Mouse (Mus musculus) urinary bladder, adult 2 months (tissue): Measurements from ENCODE around the gene Mdm2. TPM values are rescaled to one million over a fixed set of nuclear protein-coding genes. Genes with fewer than 3 reads are reported as not detected.
"Not testable (repeated sequence)": the region's sequence is repeated elsewhere in the genome, so short reads cannot be mapped to it uniquely, and the experiment has no call there.

Experiments
- DNase-seq: peaks from one replicate; pipeline ENCODE4 v3.0.0; 2022; ENCODE audit warnings: low spot score
- polyA plus RNA-seq: library from polyadenylated mRNA; depleted of rRNA; stranded (reverse); fragments of >200 nt; gene quantifications from 2 replicates; pipeline ENCODE4 v1.2.3, GENCODE M21; 2012

Gene Mdm2
- polyA plus RNA-seq, 1 experiment = 70.2 TPM

DNA sequence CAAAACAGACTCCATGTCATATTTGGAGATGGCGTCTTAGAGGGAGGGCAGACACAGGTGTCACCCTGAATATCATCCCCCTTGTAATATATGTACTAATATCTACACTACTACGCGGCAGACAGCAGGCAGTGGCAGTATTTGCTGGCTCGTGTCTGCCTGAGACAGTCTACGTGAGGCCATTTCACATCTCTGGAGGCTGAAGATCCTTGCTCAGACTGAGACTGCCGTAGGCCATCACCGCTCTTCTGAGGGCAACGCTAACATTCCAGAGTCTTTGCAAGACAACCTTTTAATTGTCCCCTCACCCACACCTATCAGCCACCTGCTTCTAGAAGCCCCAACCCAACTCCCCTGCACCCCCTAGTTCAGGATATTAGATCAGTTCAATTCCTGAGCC, 2.9 kb upstream of the Mdm2 start:
- DNase-seq = no peak

DNA sequence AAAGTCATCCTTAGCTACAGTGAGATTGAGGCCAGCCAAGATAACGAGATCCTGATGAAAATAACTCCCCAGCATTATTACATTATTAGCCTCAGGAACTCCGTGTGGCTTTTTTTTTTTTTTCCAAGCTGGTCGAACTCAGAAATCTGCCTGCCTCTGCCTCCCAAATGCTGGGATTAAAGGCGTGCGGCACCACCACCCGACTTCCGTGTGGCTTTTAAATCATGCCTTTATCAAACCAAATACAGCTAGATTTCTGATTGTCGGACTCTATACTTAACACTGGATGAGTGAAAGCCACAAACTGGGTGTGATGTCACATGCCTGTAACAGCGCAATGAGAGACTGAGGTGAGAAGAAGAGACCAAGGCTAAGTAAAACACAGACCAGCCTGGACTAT, 2.3 kb upstream of the Mdm2 start:
- DNase-seq = no peak

DNA sequence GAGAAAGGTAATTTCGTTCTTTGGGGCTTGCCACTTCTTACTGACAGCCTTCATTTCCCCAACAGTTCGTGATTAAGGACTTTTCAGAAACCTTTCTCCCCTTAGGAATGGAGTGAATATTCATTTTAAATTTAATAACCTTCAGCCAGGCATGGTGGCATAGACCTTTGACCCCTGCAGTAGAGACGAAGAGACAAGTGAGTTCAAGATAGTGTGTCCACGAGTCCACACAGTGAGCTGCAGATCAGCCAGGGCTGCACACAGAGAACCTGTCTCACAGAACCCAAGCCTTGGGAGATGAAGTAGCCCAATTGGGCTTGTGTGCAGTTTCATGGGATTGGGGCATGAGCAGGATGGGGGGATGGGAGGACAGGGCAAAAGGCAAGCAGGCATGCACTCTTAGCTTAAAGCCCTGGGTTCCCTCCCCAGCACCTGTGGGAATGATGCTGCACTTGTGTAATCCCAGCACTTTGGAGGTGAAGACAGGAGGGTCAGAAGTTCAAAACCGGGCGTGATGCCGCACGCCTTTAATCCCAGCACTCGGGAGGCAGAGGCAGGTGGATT, 1.7 kb upstream of the Mdm2 start:
- no peak for DNase-seq

DNA sequence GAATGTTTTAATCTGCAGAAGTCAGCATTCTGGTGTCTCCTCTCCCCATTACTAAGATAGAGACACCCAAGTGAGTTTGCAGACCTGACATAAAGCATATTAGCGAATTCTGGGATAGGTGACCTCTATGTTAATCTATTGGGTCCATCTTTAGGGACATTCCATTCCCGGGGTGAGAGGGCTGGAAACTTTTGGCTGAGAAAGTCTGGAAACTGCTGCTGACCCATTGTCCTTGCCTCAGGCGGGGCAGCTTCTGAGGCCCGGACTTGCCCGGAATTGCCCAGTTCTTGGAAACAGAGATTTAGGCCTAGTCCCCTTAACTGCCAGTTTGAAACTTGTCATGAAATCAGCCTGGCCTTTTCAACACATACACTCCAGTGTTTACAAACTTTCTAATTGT, 850 bp upstream of the Mdm2 start:
- no peak for DNase-seq

DNA sequence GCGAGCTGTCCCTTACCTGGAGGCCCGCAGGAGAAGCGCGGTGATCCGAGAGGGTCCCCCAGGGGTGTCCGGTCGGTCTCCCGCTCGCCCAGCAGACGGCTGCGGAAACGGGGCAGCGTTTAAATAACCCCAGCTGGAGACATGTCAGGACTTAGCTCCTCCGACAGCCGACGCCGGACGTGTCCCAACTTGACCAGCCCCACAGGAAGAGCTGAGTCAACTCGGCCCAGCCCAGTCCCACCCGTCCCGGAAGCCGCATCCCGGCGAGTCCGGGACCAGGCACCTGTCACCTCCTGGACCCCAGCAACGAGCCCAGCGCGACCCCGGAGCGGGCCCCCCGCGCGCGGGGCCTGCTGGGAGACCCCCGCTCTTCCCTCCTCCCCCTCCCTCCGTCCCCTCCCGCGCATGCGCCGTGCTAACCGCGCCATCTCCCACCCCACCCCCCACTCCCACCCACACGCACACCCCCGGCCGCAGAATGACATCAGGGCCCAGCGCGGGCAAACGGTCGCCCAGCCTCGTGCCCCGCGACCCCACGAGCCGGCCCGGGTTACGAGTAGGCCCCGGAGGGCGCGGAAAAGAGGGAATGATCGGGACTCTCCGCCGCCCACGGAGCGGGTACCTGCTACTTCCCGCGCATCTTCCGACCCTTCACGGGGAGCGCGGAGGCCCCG, 491 bp downstream of the Mdm2 start:
- peak; percentile 86 for DNase-seq

DNA sequence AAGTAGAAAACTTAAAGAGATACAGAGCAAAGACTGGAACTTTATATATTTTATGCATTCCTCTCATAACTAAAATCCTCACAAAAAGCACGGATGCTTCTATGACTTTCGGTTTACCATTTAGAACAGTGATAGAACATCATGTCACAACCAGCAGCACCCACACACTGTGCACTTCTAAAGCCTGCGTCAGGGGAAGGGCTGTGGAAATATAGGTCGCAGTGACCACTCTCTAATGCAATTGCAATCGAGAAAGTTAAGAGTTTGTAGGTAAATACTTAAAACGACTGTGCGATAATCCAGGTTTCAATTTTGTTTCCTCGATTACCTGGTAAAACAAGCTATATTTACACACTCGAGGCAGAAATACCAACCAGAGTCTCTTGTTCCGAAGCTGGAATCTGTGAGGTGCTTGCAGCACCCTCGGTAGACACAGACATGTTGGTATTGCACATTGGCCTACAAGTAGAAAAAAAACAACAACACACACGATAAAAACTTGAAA, 1.2 kb downstream of the Mdm2 start:
- DNase-seq = no peak

DNA sequence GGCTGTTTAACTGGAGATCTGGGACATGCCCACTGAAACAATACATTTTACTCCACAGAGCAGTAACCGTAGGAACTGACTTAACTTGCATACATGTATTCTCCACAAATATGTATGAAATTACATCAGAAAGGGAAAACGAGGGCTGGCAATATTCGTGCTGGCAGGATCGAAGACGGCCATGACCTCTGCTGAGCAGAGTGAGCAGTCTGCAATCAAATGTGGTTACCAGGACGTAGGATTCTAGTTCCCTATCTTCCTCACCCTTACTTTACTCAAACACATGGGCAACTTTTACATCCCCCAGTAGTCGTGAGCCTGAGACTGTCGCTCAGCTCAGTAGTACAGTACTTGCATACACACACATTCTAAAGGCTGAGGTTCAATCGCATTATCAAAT, 1.7 kb downstream of the Mdm2 start:
- no peak for DNase-seq

DNA sequence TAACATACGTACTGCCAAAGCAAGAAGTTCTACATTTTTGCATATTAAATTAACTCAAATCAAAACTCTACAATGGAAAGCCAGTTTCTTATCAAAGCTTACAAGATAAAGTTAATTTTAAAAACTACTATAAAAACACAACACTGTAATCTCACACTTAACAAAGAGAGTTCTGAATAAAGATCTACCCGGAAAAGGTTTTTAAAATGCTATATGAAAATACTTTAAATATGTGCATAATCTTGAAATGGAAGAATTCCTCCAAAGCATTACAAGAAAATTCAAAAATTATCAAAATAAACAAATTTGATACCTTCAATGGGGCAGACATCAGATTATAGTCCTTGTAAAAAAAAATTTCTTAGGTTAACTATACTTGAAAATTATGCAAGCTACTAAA, 2.2 kb downstream of the Mdm2 start:
- no peak for DNase-seq

DNA sequence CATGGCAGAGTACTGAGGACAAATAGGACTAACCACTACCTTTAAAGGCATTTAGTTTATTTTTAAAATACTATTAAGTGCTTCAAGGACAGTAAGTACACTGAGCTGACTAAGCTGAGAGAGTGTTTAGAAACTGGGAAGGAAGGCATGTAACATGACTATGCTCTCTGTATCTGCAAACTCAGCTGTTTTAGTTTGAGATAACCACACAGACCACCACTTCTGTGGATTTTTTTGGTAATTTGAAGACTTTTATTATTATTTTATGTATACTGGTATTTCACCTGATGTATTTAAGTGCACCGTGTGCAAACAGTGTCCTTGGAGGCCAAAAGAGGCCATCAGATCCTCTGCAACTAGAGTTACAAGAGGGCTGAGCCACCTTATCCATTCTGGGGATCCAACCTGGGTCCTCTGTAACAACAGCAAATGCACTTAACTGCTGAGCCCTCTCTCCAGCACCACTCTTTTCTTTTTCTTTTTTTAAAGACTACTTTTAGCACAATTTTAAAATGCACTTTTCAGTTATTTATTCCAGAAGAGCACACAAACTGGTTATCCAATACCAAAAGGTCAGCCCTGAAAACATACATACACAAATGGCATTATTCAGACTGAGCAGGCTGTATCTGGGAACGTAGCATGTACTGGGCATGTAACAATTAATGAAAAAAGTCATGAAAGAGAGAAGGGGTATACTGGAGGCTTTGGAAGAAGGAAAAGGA, 3.3 kb downstream of the Mdm2 start:
- no peak for DNase-seq

DNA sequence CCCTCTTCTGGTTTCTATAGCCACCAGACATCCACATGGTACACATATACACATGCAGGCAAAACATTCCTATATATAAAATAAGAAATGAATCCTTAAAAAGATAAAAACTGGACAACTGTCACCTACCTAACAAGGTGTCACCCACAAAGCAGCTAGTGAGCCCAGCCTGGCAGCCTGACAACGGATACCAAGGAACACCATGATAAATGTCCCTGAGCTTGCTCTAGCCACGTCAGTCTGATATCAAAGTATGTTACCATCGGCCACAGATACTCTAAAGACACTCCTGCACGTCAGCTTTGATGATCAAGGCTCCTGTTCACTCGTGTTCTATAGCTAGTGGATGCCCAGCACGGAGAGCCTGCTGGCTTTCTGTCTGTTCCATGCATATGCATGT, 4.1 kb downstream of the Mdm2 start:
- DNase-seq = no peak

DNA sequence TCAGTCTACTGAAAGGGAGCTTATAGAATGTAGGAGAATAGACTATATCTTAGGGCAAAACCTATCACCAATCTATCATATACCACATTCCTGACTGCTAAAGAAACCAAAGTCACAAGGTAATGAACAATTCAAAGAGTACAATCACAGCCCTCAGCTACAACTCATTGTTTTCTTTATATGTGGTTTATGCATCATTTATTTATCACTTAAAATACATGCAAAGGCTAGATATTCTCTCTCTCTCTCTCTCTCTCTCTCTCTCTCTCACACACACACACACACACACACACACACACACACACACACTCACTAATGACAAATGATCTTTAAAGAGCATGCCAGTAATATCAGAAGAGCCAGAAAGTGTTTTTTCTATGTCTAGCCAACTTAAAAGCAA, 4.8 kb downstream of the Mdm2 start:
- DNase-seq = no peak

DNA sequence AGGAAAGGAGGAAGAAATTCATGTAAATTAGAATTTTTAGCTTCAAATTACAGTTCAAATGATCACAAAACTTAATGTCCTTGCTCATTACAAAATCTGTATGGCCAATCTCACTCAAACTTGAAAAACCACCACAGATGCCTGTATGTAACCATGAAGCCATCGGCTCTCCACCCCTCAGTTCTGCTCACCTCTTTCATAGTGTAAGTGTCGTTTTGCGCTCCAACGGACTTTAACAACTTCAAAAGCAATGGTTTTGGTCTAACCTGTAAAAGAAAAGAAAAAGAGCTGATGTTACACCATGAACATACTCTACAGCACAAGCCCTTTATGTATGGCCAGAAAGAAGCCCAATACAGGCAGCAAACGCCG, 5.6 kb downstream of the Mdm2 start:
- no peak for DNase-seq

DNA sequence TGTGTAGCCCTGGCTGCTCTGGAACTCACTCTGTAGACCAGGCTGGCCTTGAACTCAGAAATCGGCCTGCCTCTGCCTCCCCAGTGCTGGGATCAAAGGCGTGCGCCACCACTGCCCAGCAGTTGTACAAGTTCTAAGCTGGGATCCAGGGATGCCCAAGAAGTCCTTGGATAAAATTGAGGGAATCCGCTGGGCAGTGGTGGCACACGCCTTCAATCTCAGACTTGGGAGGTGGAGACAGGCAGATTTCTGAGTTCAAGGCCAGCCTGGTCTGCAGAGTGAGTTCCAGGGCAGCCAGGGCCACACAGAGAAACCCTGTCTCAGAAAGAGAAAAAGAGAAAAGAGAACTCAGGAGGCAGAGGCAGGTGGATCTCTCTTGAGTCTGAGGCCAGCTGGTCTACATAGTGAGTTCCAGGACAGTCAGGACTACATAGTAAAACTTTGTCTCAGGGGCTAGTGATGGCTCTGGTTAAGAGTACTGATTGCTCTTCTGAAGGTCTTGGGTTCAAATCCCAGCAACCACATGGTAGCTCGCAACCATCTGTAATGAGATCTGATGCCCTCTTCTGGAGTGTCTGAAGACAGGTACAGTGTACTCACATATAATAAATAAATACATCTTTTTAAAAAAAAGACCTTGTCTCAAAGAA, 6.1 kb downstream of the Mdm2 start:
- not testable (repeated sequence) for DNase-seq

DNA sequence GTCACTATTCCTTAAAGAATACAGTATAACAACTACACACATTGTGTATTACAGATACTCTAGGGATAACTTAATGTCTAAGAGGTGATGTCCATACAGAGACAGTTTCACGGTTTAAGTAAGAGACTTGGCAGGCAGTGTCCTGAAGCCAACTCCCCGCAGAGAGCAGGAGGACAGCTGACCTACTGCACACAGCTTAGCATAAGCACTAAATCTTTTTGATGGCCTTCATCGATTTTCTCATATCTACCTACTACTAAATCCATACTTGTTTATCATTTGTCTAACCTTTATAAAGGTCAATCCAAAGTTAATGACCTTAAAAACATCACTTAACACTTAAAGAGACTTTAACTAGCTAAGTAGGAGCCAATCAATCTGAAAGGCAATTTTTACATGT, 7.1 kb downstream of the Mdm2 start:
- no peak for DNase-seq

DNA sequence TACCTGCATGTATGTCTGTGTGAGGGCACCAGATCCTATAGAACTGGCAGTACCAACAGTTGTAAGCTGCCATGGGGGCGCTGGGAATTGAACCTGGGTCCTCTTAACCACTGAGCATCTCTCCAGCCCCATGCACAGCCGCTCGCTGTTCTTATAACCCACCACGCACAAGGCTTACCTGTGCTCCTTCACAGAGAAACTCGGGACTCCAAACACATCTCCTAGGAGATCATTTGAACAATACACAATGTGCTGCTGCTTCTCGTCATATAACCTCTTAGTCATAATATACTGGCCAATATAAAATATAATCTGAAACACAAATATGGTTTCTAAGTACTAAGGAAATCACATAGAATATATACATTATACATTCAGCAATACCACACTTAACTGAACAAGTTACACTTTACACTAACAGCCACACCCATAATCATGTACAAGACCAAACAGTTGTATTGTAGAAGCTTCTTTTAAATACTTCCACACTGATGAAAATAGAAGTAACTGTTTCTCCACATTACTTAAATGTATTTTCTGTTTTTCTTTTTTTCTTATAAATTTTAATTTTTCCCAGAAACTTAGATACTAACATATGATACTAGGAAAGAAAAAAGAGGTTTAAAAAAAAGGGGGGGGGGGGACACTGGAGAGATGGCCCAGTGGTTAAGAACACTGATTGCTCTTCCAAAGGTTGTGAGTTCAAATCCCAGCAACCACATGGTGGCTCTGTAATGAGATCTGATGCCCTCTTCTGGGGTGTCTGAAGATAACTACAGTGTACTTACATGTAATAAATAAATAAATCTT, 8.3 kb downstream of the Mdm2 start:
- DNase-seq = no peak

DNA sequence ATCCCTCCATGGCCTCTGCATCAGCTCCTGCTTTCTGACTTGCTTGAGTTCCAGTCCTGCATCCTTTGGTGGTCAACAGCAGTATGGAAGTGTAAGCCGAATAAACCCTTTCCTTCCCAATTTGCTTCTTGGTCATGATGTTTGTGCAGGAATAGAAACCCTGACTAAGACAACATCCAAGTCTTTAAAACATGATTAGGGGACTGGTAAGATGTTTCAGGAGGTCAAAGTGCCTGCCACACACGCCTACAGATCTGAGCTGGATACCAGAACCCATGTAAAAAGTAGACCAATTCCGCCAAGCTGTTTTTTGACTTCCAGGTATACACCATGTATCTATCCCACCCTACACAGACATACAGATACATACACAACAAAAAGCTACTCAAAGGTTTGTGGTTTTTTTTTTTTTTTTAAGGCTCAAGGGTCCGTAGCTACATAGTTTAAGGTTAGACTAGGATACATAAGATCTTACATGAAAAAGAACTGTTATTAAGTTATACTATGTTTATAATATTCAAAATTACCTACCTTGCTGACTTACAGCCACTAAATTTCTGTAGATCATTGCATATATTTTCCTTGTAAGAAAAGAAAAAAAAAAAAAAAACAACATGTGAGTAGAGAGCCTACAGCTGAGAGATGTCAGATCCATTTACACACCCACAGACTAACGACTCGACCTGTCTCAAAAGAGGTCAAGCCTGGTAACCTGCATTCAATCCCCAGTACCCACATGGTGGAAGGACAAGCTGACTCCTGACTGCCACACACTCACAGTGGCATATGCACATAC, 9.3 kb downstream of the Mdm2 start:
- DNase-seq = no peak

DNA sequence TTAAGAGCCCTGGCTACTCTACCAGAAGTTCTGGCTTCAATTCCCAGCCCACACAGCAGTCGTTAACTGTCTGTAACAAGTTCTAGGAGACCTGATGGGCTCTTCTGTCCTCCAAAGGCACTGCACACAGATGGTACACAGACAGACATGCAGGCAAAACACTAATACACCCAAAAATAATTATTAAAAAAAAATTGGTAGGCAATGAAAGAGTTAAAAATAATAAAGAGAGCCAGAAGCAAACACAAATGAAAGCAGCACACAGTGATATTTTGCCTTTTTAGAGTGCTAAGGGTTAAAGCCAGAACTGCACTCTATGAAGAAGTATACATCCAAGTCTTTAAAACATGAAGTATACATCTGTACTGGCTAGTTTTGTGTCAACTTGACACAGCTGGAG, 10.1 kb downstream of the Mdm2 start:
- DNase-seq = no peak

DNA sequence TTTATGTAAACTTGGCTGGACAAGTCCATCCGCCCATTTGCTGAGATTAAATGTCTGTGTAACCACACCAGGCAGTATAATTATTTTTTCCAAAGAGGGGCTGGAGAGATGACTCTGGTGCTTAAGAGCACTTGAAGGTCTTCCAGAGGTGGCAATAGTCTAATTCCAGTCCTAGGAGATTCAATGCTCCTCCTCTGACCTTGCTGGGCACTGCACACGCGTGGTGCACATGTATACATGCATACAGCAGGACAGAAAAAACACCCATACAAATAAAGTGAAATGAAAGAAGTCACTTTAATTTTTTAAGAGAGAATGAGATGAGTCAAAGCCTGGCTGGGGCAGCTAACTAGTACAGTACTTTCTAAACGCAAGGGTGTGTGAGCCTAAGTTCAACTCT, 10.6 kb downstream of the Mdm2 start:
- DNase-seq = no peak

DNA sequence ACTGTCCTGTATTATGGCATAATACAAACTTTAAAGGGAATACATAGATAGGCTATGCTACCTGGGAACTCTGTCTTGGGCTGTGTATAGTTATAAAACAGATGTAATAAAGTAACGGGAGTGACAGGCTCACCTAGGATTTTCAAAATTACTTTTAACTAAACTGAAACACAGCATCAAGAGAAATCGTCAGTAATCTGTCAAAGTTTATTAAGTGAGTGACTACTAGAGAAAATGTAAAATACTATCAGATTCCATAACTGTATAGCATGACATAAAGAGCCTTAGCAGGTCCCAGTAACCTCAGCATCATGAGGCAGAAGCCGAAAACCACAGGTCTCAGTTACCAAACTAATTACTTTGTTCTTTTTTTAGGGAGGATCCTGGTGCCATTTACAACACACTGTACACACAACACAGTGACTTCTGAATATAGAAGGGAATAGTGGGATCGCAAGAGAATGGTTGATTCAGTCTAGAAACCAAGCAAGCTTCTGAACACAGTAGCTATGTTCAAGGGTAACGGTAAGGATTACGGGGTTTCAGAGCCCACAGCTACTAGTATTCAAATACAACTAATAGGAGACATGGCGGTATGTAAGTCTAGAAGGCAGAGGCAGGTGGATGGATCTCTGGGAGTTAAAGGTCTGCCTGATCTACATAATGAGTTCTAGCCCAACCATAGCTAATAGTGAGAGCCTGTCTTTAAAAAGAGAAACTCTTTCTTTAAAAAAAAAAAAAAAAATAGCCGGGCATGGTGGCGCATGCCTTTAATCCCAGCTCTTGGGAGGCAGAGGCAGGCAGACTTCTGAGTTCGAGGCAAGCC, 12.0 kb downstream of the Mdm2 start:
- DNase-seq = no peak

DNA sequence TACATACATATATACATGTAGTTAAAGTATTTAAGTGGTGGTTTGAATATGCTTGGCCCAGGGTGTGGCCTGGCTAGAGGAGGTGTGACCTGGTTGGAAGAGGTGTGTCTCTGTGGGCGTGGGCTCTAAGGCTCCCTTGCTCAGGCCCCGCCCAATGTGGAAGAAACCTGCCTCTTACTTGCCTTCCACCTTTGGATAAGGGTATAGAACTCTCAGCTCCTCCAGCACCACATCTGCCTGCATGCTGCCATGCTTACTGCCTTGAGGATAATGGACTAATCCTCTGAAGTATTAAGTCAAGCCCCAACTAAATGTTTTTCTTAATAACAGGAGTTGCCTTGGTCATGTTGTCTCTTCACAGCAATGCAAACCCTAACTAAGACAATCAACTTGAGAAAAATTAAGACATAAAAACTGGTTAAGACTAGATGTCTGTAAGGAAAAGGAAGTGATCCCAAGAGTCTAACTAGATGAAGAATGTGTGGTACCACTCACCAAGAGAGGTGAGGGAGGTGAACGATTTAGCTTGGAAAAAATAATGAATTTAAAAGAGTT, 12.9 kb downstream of the Mdm2 start:
- DNase-seq = no peak
